Mouse (Mus musculus) lung, postnatal 25 days (tissue): ENCODE results near the gene Olfr881.

Experiments
- DNase-seq: peaks from one replicate; pipeline ENCODE4 v3.0.0; 2022; ENCODE audit warnings: low spot score

Gene Olfr881

GRCm38 (mm10) chr9:37991525-37991924, at the start of gene Olfr881:
TSS of gene Olfr881 (plus strand) at chr9:37991825.
- no peak for DNase-seq

GRCm38 (mm10) chr9:37998581-37999204, 7.1 kb downstream of the Olfr881 start:
- DNase-seq: no peak

DNA sequence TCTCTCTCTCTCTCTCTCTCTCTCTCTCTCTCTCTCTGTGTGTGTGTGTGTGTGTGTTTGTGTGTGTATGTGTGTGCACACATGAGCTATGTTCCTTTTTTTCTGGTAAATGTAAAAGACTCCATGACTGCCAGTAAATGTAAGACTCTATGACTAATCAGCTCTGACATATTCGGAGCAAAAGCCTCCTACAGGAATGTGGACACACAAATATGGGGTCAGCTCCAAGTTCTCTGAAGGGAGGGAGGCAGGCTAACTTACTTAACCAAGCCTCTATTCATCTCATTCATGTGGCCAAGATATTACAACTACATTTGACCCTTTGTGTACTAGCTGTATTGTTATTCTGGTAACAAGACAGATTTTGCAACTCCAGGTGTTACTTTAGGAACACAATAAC, 8.4 kb downstream of the Olfr881 start:
- no peak for DNase-seq

- DNase-seq: no peak
These were observed 33.9 kb downstream of the Olfr881 start, which contains the start of gene Olfr883 for GRCm38 (mm10) chr9:38025508-38025907. TSS of gene Olfr883 (plus strand) at chr9:38025808.
